Mouse (Mus musculus): ENCODE data around the gene Rrp15. TPM values are rescaled to one million over a fixed set of nuclear protein-coding genes. Genes with fewer than 3 reads are reported as not detected.
A peak's percentile ranks its signal among the peaks of the same experiment; 100 is the strongest.
"Not testable (repeated sequence)": the region's sequence is repeated elsewhere in the genome, so short reads cannot be mapped to it uniquely, and the experiment has no call there.

Rrp15 gene
- polyA plus RNA-seq, 1 experiment: 76.8 TPM

GRCm38 (mm10) chr1:186772005-186772404 lies 22.8 kb upstream of the Rrp15 start:
- Histone ChIP-seq H3K9ac (ENCODE audit: low read depth, poor library complexity, severe bottlenecking) (no peak overlapping the region), H3K4me1 (ENCODE audit: control insufficient read depth, insufficient read depth, low read length) (no peaks in the 10 kb centered on the region), H3K36me3 (ENCODE audit: control insufficient read depth, insufficient read depth, low read length, poor library complexity, severe bottlenecking) (no peaks in the 10 kb centered on the region), H3K9me3 (replicated peaks; ENCODE audit: control insufficient read depth, insufficient read depth, low read length, poor library complexity, severe bottlenecking) (no peaks in the 10 kb centered on the region), H3K27ac (ENCODE audit: insufficient read depth, low read length) (no peak overlapping the region), H3K4me3 (ENCODE audit: low read depth, low read length) (no peak overlapping the region), H3K27me3 (ENCODE audit: control insufficient read depth, insufficient read depth, low read length, poor library complexity, severe bottlenecking) (no peaks in the 10 kb centered on the region)
- TF ChIP-seq EP300 (IDR thresholded peaks at IDR 0.05; ENCODE audit: insufficient read depth, low read depth, low read length): no peak
- TF ChIP-seq POLR2A (IDR thresholded peaks at IDR 0.05; ENCODE audit: insufficient read depth, low read length): no peak
- no peak for TF ChIP-seq CTCF (IDR thresholded peaks at IDR 0.05; ENCODE audit: low read depth, low read length)

GRCm38 (mm10) chr1:186770659-186771058 lies 21.5 kb upstream of the Rrp15 start:
- no peaks in the 10 kb centered on the region for H3K4me1 ChIP-seq (ENCODE audit: control insufficient read depth, insufficient read depth, low read length)
- H3K9ac ChIP-seq (ENCODE audit: low read depth, poor library complexity, severe bottlenecking): no peak overlapping the region
- TF ChIP-seq CTCF (IDR thresholded peaks at IDR 0.05; ENCODE audit: low read depth, low read length): peak; percentile 50
- TF ChIP-seq EP300 (IDR thresholded peaks at IDR 0.05; ENCODE audit: insufficient read depth, low read depth, low read length): no peak
- no peaks in the 10 kb centered on the region for H3K9me3 ChIP-seq (replicated peaks; ENCODE audit: control insufficient read depth, insufficient read depth, low read length, poor library complexity, severe bottlenecking)
- no peaks in the 10 kb centered on the region for H3K27me3 ChIP-seq (ENCODE audit: control insufficient read depth, insufficient read depth, low read length, poor library complexity, severe bottlenecking)
- H3K4me3 ChIP-seq (ENCODE audit: low read depth, low read length): no peak overlapping the region
- no peak overlapping the region for H3K27ac ChIP-seq (ENCODE audit: insufficient read depth, low read length)
- no peaks in the 10 kb centered on the region for H3K36me3 ChIP-seq (ENCODE audit: control insufficient read depth, insufficient read depth, low read length, poor library complexity, severe bottlenecking)

GRCm38 (mm10) chr1:186768392-186768791 lies 19.2 kb upstream of the Rrp15 start:
- H3K4me1 ChIP-seq (ENCODE audit: control insufficient read depth, insufficient read depth, low read length): no peaks in the 10 kb centered on the region
- H3K27me3 ChIP-seq (ENCODE audit: control insufficient read depth, insufficient read depth, low read length, poor library complexity, severe bottlenecking): no peaks in the 10 kb centered on the region
- no peaks in the 10 kb centered on the region for H3K36me3 ChIP-seq (ENCODE audit: control insufficient read depth, insufficient read depth, low read length, poor library complexity, severe bottlenecking)
- TF ChIP-seq CTCF (IDR thresholded peaks at IDR 0.05; ENCODE audit: low read depth, low read length) (peak; percentile 19), EP300 (IDR thresholded peaks at IDR 0.05; ENCODE audit: insufficient read depth, low read depth, low read length) (no peak)
- no peak overlapping the region for H3K9ac ChIP-seq (ENCODE audit: low read depth, poor library complexity, severe bottlenecking)
- no peak overlapping the region for H3K4me3 ChIP-seq (ENCODE audit: low read depth, low read length)
- H3K27ac ChIP-seq (ENCODE audit: insufficient read depth, low read length): no peak overlapping the region
- no peaks in the 10 kb centered on the region for H3K9me3 ChIP-seq (replicated peaks; ENCODE audit: control insufficient read depth, insufficient read depth, low read length, poor library complexity, severe bottlenecking)

- not testable (repeated sequence) for H3K4me1 ChIP-seq (ENCODE audit: control insufficient read depth, insufficient read depth, low read length); H3K27me3 ChIP-seq (ENCODE audit: control insufficient read depth, insufficient read depth, low read length, poor library complexity, severe bottlenecking); H3K9me3 ChIP-seq (replicated peaks; ENCODE audit: control insufficient read depth, insufficient read depth, low read length, poor library complexity, severe bottlenecking); H3K4me3 ChIP-seq (ENCODE audit: low read depth, low read length); H3K36me3 ChIP-seq (ENCODE audit: control insufficient read depth, insufficient read depth, low read length, poor library complexity, severe bottlenecking); H3K9ac ChIP-seq (ENCODE audit: low read depth, poor library complexity, severe bottlenecking); H3K27ac ChIP-seq (ENCODE audit: insufficient read depth, low read length)
These were observed 14.3 kb upstream of the Rrp15 start for GRCm38 (mm10) chr1:186763451-186763850.

GRCm38 (mm10) chr1:186749675-186750283 lies 621 bp upstream of the Rrp15 start:
- Histone ChIP-seq H3K36me3 (ENCODE audit: control insufficient read depth, insufficient read depth, low read length, poor library complexity, severe bottlenecking) (no peaks in the 10 kb centered on the region), H3K9ac (ENCODE audit: low read depth, poor library complexity, severe bottlenecking) (peak overlapping the region; percentile 72), H3K27me3 (ENCODE audit: control insufficient read depth, insufficient read depth, low read length, poor library complexity, severe bottlenecking) (no peaks in the 10 kb centered on the region), H3K4me3 (ENCODE audit: low read depth, low read length) (peak overlapping the region; percentile 97), H3K27ac (ENCODE audit: insufficient read depth, low read length) (peak overlapping the region; percentile 51), H3K4me1 (ENCODE audit: control insufficient read depth, insufficient read depth, low read length) (no peaks in the 10 kb centered on the region), H3K9me3 (replicated peaks; ENCODE audit: control insufficient read depth, insufficient read depth, low read length, poor library complexity, severe bottlenecking) (no peaks in the 10 kb centered on the region)
- TF ChIP-seq CTCF (IDR thresholded peaks at IDR 0.05; ENCODE audit: low read depth, low read length): no peak
- TF ChIP-seq POLR2A (IDR thresholded peaks at IDR 0.05; ENCODE audit: insufficient read depth, low read length): no peak
- no peak for TF ChIP-seq EP300 (IDR thresholded peaks at IDR 0.05; ENCODE audit: insufficient read depth, low read depth, low read length)

GRCm38 (mm10) chr1:186739828-186740227 lies 9.3 kb downstream of the Rrp15 start:
- Histone ChIP-seq H3K9ac (ENCODE audit: low read depth, poor library complexity, severe bottlenecking) (no peak overlapping the region), H3K9me3 (replicated peaks; ENCODE audit: control insufficient read depth, insufficient read depth, low read length, poor library complexity, severe bottlenecking) (no peaks in the 10 kb centered on the region), H3K4me3 (ENCODE audit: low read depth, low read length) (no peak overlapping the region), H3K27ac (ENCODE audit: insufficient read depth, low read length) (no peak overlapping the region), H3K27me3 (ENCODE audit: control insufficient read depth, insufficient read depth, low read length, poor library complexity, severe bottlenecking) (no peaks in the 10 kb centered on the region), H3K36me3 (ENCODE audit: control insufficient read depth, insufficient read depth, low read length, poor library complexity, severe bottlenecking) (peaks cover 30% of the 10 kb centered on the region), H3K4me1 (ENCODE audit: control insufficient read depth, insufficient read depth, low read length) (peaks cover 3% of the 10 kb centered on the region)
- TF ChIP-seq POLR2A (IDR thresholded peaks at IDR 0.05; ENCODE audit: insufficient read depth, low read length) (no peak), EP300 (IDR thresholded peaks at IDR 0.05; ENCODE audit: insufficient read depth, low read depth, low read length) (no peak), CTCF (IDR thresholded peaks at IDR 0.05; ENCODE audit: low read depth, low read length) (no peak)
